ENCODE assay signal across 9 mouse cellular contexts in genomic region chr15:67227456-67228164, GRCm38 (mm10).
DNase-seq lines count a peak whose midpoint lies in the region; ATAC-seq lines count a peak whose summit lies in the region.
"Had no signal": no experiment of that assay in that cellular context is flagged by ENCODE, and none has a peak within 500 bp of the region (broad histone marks: within the 10 kb centered on the region; RNA-seq: fewer than 3 reads in every experiment).

No protein-coding gene starts in this region.

- WGBS in heart, embryonic 13.5 days, result 68% methylated on average over 7 of the region's 7 CpGs
- WGBS in embryonic facial prominence, embryonic 15.5 days, result 58% methylated on average over 7 of the region's 7 CpGs

- no peak overlapping the region for H3K9ac ChIP-seq in heart, embryonic 13.5 days
- no peak overlapping the region for H3K9ac ChIP-seq in embryonic facial prominence, embryonic 15.5 days

- H3K4me2 ChIP-seq in heart, embryonic 13.5 days, result no peak overlapping the region
- H3K4me2 ChIP-seq in embryonic facial prominence, embryonic 15.5 days (replicated peaks), result no peak overlapping the region

- no peak for ATAC-seq in heart, embryonic 13.5 days (ENCODE audit: extremely low read depth, insufficient number of reproducible peaks, low FRiP score, low TSS enrichment)
- peak; percentile 60 for ATAC-seq in embryonic facial prominence, embryonic 15.5 days (ENCODE audit: insufficient number of reproducible peaks, low FRiP score, low TSS enrichment, low read depth)
- no peak for ATAC-seq in cerebellum, adult (ENCODE audit: insufficient number of reproducible peaks, low FRiP score, low TSS enrichment)

- DNase-seq in heart, adult 9 months (ENCODE audit: low spot score in 2 of 2), result no peak
- peak; percentile 77 for DNase-seq in NIH3T3 (ENCODE audit: low read depth)
- DNase-seq in kidney, postnatal 14 days, result peak; percentile 20
- DNase-seq in right cerebral cortex, adult 18-20 months, result no peak
- no peak for DNase-seq in liver
- DNase-seq: heart, adult 11 months had no signal

- H3K4me3 ChIP-seq in heart, embryonic 13.5 days, result no peak overlapping the region
- no peak overlapping the region for H3K4me3 ChIP-seq in embryonic facial prominence, embryonic 15.5 days (replicated peaks)

- no peaks in the 10 kb centered on the region for H3K27me3 ChIP-seq in heart, embryonic 13.5 days (replicated peaks)
- no peaks in the 10 kb centered on the region for H3K27me3 ChIP-seq in embryonic facial prominence, embryonic 15.5 days

- H3K36me3 ChIP-seq in heart, embryonic 13.5 days, result no peaks in the 10 kb centered on the region
- H3K36me3 ChIP-seq in embryonic facial prominence, embryonic 15.5 days, result no peaks in the 10 kb centered on the region

- peaks cover 18% of the 10 kb centered on the region for H3K4me1 ChIP-seq in heart, embryonic 13.5 days
- H3K4me1 ChIP-seq in embryonic facial prominence, embryonic 15.5 days, result peaks cover 13% of the 10 kb centered on the region; the same call in 1 of the 2 replicates

- H3K9me3 ChIP-seq in heart, embryonic 13.5 days, result no peaks in the 10 kb centered on the region
- no peaks in the 10 kb centered on the region for H3K9me3 ChIP-seq in embryonic facial prominence, embryonic 15.5 days (replicated peaks)

- H3K27ac ChIP-seq in heart, embryonic 13.5 days (replicated peaks), result peak overlapping the region; percentile 6; the same call in 1 of the 2 replicates
- peak overlapping the region; percentile 28; the same call in 1 of the 2 replicates for H3K27ac ChIP-seq in embryonic facial prominence, embryonic 15.5 days (replicated peaks)

Comparison
In these comparisons a context has a peak if more than half of its experiments do, and no peak if none do; other contexts are left out.
1. DNase-seq: peak in NIH3T3 (single experiment) and kidney, postnatal 14 days (single experiment); none in heart, adult 9 months (0 of 2), right cerebral cortex, adult 18-20 months (single experiment) and liver (single experiment).